Mouse (Mus musculus) myocyte (in vitro differentiated cells): ENCODE measurements around the gene Apold1. TPM values are rescaled to one million over a fixed set of nuclear protein-coding genes. Genes with fewer than 3 reads are reported as not detected.

Source experiments
- H3K27me3 ChIP-seq: one replicate; pipeline ENCODE4 v1.6.1; 2011; ENCODE audit not compliant: control insufficient read depth, insufficient read depth, insufficient read length
- H3K36me3 ChIP-seq: one replicate; pipeline ENCODE4 v1.6.1; 2011; ENCODE audit not compliant: control insufficient read depth, insufficient read depth
- H3K4me2 ChIP-seq: one replicate; pipeline ENCODE4 v1.6.1; 2011; ENCODE audit warnings: low read depth, control low read depth
- H3K4me3 ChIP-seq: one replicate; pipeline ENCODE4 v1.5.1; 2011; ENCODE audit warnings: mild to moderate bottlenecking, control low read depth, moderate library complexity
- H3K79me2 ChIP-seq: one replicate; pipeline ENCODE4 v1.6.1; 2011; ENCODE audit not compliant: control insufficient read depth, insufficient read depth
- H3ac ChIP-seq: one replicate; pipeline ENCODE4 v1.6.1; 2011; ENCODE audit not compliant: control insufficient read depth, insufficient read length
- CEBPB ChIP-seq: IDR thresholded peaks from 2 replicates; pipeline ENCODE4 v1.6.1; 2011; ENCODE audit warnings: mild to moderate bottlenecking, moderate library complexity; ENCODE audit not compliant: poor library complexity, insufficient read depth, severe bottlenecking
- E2F4 ChIP-seq: IDR thresholded peaks from one replicate; pipeline ENCODE4 v1.6.1; 2011; ENCODE audit warnings: mild to moderate bottlenecking, control low read depth, moderate library complexity; ENCODE audit not compliant: insufficient read depth
- MAX ChIP-seq: IDR thresholded peaks from one replicate; pipeline ENCODE4 v1.6.1; 2011; ENCODE audit warnings: low read depth, mild to moderate bottlenecking, control low read depth
- MYOD1 ChIP-seq, 3 experiments: IDR thresholded peaks; one replicate each; pipeline ENCODE4 v1.6.1; 2011; ENCODE audit warnings: control low read depth in 2 of 3, low read depth in 2 of 3, mild to moderate bottlenecking in 2 of 3, moderate library complexity in 1 of 3; ENCODE audit not compliant: insufficient read length in 2 of 3, control insufficient read depth in 1 of 3
- MYOG ChIP-seq, 3 experiments: IDR thresholded peaks; one replicate each; pipeline ENCODE4 v1.6.1; 2011; ENCODE audit warnings: control low read depth in 2 of 3, low read depth in 2 of 3, mild to moderate bottlenecking in 2 of 3; ENCODE audit not compliant: insufficient read length in 2 of 3, control insufficient read depth in 1 of 3, insufficient read depth in 1 of 3
- POLR2A ChIP-seq: IDR thresholded peaks from one replicate; pipeline ENCODE4 v1.6.1; 2011; ENCODE audit warnings: low read depth, mild to moderate bottlenecking, control low read depth, moderate library complexity; ENCODE audit not compliant: insufficient read length
- POLR2AphosphoS2 ChIP-seq: IDR thresholded peaks from one replicate; pipeline ENCODE4 v1.6.1; 2011; ENCODE audit warnings: low read depth, control low read depth; ENCODE audit not compliant: insufficient read length
- REST ChIP-seq: IDR thresholded peaks from one replicate; pipeline ENCODE4 v1.6.1; 2011; ENCODE audit warnings: mild to moderate bottlenecking, control low read depth, moderate library complexity; ENCODE audit not compliant: insufficient read depth, insufficient read length
- SRF ChIP-seq: IDR thresholded peaks from one replicate; pipeline ENCODE4 v1.6.1; 2011; ENCODE audit warnings: low read depth; ENCODE audit not compliant: control insufficient read depth, insufficient read length
- TCF12 ChIP-seq: IDR thresholded peaks from one replicate; pipeline ENCODE4 v1.6.1; 2011; ENCODE audit warnings: mild to moderate bottlenecking, control low read depth; ENCODE audit not compliant: poor library complexity, insufficient read depth, severe bottlenecking
- TCF3 ChIP-seq: IDR thresholded peaks from one replicate; pipeline ENCODE4 v1.6.1; 2011; ENCODE audit warnings: low read depth, control low read depth; ENCODE audit not compliant: insufficient read length
- USF1 ChIP-seq: IDR thresholded peaks from one replicate; pipeline ENCODE4 v1.6.1; 2011; ENCODE audit warnings: low read depth, mild to moderate bottlenecking, control low read depth, moderate library complexity
- polyA plus RNA-seq: library from polyadenylated mRNA; unstranded; fragments of >200 nt; fragmentation: generic; extraction: Trizol; gene quantifications from one replicate; pipeline ENCODE4 v1.2.1, GENCODE M21; 2012; ENCODE audit warnings: missing spikeins

Apold1 gene
- polyA plus RNA-seq, 1 experiment = 0.12 TPM

DNA sequence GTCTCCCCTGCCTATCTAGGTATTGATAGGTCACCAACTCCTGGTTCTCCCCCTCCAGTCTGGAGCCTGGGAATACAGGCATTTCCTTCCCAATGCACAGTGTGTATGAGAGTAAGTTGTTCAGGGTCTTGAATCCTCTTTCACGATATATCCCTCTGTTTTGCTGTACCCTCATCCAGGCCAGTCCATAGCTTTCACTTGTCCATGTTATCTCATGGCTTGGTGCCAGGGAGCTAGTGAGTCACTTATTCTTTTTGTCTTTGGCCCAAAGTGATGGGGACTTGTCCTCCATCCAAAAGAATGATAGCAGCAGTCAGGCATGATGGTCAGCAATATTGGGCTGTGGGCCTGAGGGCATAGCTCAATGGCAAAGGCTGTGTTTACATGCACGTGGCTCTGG is 45.2 kb downstream of the Apold1 start:
- TF ChIP-seq POLR2A = no peak
- no peak for TF ChIP-seq TCF12
- TF ChIP-seq E2F4 = no peak
- no peak for TF ChIP-seq TCF3
- no peak for TF ChIP-seq USF1
- no peak for TF ChIP-seq SRF
- Histone ChIP-seq H3ac (no peak overlapping the region), H3K4me3 (no peak overlapping the region), H3K4me2 (no peak overlapping the region), H3K27me3 (no peaks in the 10 kb centered on the region), H3K79me2 (no peaks in the 10 kb centered on the region), H3K36me3 (peaks cover 12% of the 10 kb centered on the region)

DNA sequence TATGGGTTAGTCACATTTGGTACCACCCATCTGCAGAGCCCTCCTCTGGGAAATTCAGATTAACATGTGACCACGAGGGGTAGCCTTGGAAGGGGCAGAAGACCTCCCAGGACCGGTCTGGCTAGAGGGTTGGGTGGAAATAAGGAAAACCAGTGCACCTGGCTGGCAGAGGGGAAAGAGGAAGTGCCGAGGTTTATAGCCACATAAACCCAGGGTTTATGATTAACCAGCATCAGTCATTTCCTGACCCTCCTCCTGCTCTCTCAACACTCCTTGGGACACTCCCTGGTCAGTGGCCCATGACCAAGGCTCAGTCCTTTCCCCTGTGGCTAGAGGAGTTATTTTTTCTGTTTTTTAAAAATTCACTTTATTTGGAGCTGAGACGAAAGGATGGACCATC is 47.7 kb downstream of the Apold1 start:
- Histone ChIP-seq H3K27me3 (no peaks in the 10 kb centered on the region), H3K4me2 (peak overlapping the region; percentile 24), H3ac (no peak overlapping the region), H3K4me3 (no peak overlapping the region), H3K79me2 (no peaks in the 10 kb centered on the region), H3K36me3 (no peaks in the 10 kb centered on the region)
- no peak for TF ChIP-seq SRF
- TF ChIP-seq TCF12 = no peak
- no peak for TF ChIP-seq MYOG (IDR thresholded peaks at IDR 0.05; ENCODE audit: control insufficient read depth in 1 of 3, insufficient read depth in 1 of 3, insufficient read length in 2 of 3, low read depth in 2 of 3)
- no peak for TF ChIP-seq MYOD1 (IDR thresholded peaks at IDR 0.05; ENCODE audit: control insufficient read depth in 1 of 3, insufficient read length in 2 of 3, low read depth in 2 of 3)
- TF ChIP-seq E2F4 = no peak
- TF ChIP-seq MAX = no peak
- no peak for TF ChIP-seq POLR2AphosphoS2
- no peak for TF ChIP-seq CEBPB
- TF ChIP-seq USF1 = no peak
- no peak for TF ChIP-seq POLR2A
- TF ChIP-seq REST = no peak
- no peak for TF ChIP-seq TCF3

Other genes starting within 250 kb of the Apold1 start
- gene Dusp16, start 189.1 kb upstream of the Apold1 start, polyA plus RNA-seq = 4.8 TPM
- 1.5 TPM for gene Crebl2, start 151.6 kb upstream of the Apold1 start, polyA plus RNA-seq
- gene Gpr19, start 83.1 kb upstream of the Apold1 start, polyA plus RNA-seq = 2.2 TPM
- 27.7 TPM for gene Cdkn1b, start 61.3 kb upstream of the Apold1 start, polyA plus RNA-seq
- gene Ddx47, start 29.9 kb downstream of the Apold1 start, polyA plus RNA-seq = 53.6 TPM
- 10.8 TPM for gene Gprc5a, start 83.9 kb downstream of the Apold1 start, polyA plus RNA-seq
- 0.89 TPM for gene Gprc5d, start 136.6 kb downstream of the Apold1 start, polyA plus RNA-seq
- 6.3 TPM for gene Fam234b, start 216.3 kb downstream of the Apold1 start, polyA plus RNA-seq
- 30.5 TPM for gene Hebp1, start 216.3 kb downstream of the Apold1 start, polyA plus RNA-seq